Mouse (Mus musculus): Measurements from ENCODE around the gene Eif2b2.

The Eif2b2 gene

DNA sequence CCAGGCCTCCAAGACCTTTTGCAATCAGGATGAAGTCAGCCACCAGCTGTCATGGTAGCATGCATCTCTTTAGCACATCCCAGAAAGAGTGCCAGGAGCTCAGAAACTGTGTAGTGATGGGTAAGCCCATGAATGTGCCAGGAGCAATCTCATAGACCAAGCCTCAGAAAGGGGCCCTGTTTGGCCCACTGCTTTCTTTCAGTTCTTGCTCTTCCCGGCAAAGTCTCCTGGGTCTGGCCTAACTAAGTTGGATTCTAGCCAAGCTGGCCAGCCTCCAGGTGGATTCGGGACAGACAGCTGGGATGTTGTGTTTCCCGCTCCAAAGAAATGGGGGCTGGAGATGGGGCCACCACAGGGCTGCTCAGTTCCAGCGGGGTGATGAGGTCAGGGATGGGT lies 24.7 kb upstream of the Eif2b2 start:
- DNase-seq (ENCODE audit: low read depth): no peak

- DNase-seq (ENCODE audit: low read depth): no peak
Observed at GRCm38 (mm10) chr12:85195086-85195485, 24.2 kb upstream of the Eif2b2 start.

DNA sequence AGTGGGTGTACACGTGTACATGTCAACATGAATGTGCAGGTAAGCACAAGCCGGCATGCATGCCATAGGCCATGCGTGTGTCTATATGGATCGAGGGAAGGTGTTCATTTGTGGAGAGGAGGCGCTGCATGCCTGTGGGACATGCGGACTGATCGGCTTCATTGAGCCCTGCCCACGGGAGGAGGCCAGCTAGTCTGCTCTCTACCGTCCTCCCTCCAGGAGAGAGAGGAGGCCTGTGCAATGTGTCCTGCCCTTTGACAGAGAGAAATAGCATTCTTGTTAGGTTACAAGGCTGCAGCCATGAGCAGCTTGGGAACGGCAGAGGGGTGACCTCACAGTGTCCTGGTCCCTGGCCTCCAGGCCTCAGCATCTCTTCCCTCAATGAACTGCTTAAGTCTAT lies 23.1 kb upstream of the Eif2b2 start:
- no peak for DNase-seq (ENCODE audit: low read depth)

DNA sequence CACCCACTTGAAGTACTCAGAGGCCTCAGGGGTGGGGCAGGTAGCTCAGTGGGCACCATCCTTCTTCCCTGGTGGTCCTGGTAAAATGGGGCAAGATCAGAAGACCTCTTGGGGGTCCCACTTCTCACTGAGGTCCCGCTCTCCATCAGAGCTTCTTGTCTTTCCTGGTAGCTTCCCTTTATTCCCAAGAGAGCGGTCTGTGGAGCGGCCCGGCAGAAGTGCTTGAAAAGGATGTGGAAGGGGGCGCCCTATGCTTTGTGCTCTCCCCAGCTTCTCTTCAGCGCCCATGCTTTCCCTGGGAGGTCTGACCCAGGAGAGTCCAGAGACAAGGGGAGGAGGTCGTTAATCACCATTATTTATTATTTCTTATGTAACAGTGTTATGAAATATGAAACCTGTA lies 21.9 kb upstream of the Eif2b2 start:
- DNase-seq (ENCODE audit: low read depth): no peak

DNA sequence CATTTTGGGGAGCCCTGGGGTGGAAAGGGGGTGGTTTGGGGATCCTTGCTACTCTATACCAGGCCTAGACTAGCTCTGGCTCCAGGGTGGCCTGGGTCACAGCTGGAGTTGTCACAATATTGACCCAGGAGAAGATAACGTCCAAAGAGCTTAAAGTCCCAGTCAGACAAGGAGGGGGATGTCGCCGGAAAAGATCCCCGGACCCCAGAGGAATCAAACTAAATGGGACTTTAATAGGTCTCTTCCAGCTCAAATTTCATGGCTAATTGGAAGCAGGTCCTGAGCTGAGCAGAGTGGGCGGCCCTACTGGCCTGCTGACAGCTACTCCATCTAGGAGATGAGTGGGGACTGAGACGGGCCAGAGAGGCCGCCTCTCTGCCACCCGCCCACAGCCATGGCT lies 21.3 kb upstream of the Eif2b2 start:
- DNase-seq (ENCODE audit: low read depth): no peak

GRCm38 (mm10) chr12:85199954-85200353 lies 19.3 kb upstream of the Eif2b2 start:
- no peak for DNase-seq (ENCODE audit: low read depth)

DNA sequence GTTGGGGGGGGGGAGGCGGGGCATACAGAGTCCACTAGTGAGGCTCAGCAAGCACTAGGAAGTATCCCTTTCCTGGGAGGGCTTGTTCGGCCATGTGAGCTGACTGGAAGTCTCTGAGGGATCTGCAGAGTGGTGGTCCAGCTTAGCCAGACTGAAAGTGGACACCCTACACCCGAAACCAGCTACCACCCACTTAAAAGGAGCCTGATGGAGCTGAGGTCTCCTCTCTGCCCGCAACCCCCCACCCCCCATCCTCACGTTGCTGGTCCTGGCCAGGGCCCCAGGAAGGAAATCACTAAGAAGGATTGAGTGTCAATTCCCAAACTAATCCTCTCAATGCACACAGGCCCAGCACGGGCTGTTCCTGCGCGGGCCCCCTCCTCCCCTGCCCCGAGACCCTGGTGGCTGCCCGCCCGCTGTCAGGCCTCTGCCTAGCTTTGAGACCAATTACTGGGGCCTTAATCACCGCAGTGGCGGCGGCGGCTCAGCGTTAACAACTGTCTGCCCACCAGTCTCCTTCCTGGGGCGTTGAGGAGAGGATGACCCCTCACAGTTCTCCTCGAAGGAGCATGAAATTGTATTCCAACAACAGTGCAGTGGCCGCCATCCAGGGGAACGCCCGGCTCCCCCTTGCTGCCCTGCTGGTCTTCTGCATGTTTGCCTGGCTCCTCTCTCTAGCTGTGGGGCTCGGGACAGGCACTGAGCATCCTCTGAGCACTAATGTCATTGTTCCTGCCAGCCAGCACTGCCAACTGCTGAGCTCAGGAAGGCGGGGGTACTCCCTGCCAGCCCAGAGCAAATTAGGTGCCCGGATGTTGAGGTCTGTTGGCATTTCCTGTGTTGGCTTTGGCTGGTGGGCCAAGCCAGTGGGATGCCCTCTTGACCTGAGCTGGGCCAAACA lies 18.1 kb upstream of the Eif2b2 start:
- no peak for DNase-seq (ENCODE audit: low read depth)

DNA sequence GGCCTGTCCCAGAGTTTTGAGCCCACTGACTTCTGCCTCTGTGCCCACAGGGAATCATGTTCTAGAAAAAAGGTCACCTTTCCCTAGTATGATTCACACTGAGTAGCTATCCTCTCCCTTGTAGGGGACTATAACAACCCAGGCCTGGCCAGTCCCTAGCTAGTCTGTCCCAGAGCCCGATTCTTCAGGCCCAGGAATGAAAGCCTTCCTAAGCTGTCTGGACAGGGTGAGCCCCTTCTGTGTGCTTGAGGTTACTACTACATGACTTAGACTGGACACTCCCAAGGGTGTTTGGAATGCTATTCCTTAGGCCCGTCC lies 17.5 kb upstream of the Eif2b2 start:
- DNase-seq (ENCODE audit: low read depth): no peak

DNA sequence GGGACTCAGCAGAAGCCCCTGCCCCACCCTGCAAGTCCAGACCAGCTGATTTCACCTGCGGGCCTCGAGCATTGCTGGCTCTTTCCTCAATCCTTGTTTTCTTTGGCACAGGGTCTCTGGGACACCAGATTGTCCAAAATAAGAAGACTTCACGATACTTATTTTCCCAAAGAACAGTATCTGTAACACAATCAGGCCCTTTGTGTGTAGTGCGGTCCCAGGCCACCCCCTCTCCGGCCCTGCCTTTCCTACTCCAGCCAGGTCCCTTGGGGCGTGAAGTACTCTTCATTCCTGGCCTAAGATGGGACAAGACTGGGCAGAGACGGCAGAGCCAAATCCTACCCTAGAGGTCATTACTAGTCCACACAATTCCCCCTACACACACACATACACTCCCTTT lies 17.1 kb upstream of the Eif2b2 start:
- DNase-seq (ENCODE audit: low read depth): no peak

- no peak for DNase-seq (ENCODE audit: low read depth)
Observed at GRCm38 (mm10) chr12:85203699-85204098, 15.6 kb upstream of the Eif2b2 start.

DNA sequence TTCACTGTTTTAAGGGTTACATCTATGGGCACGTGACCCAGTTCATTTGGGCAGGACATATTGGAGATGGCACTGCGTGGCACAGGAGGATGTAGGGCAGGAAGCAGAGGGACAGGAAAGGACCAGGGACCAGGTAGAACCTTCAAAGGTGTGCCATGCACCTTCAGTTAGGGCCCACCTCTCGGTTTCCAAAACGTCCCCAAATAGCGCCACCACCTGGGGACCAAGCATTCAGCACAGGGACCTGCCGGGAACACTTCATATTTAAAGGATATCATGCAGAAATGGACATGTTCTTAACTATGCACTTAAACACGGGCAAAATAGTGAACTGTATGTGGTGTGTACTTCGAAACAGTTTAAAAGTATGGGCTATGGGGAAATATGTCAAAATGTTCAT lies 15.2 kb upstream of the Eif2b2 start:
- no peak for DNase-seq (ENCODE audit: low read depth)

DNA sequence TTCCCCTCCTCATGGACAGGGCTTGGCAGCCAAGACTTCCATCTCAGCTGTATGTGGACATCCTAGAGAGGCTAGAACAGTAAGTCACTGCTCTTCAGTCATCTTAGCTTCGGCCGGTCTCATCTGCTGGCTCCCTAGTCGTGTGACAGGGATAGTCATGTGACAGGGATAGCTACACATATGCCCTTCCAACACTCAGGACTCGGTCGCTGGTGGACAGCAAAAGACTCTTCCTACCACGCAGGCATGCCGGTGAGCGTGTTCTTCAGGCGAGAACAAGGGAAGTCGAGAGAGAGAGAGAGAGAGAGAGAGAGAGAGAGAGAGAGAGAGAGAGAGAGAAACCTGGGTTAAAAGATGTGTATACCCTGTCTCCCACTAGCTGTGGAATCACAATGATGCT lies 13.9 kb upstream of the Eif2b2 start:
- DNase-seq (ENCODE audit: low read depth): no peak

DNA sequence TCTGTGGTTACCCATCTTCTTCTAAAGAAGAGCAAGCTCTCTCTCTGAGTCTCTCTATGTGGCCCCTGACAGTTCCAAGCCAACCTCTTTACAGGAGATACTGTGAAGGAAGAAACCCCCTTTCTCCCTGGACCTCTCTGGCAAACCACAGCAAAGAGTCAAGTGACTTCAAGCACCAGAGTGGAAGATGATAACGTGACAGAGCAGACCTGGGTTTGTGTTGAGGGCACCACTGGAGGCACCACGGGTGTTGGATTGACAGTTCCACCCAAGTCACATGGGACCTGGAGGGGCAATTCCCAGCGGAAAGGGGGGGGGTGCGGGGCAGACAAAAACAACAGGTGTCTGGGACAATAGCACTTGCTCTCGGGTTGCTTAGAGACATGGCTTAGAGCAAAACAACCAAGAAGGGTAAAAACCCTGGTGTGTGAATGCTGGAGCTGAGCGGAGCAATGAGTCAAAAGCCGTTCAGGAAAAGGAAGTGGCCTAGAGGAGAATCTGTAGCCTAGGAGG lies 10.5 kb upstream of the Eif2b2 start:
- DNase-seq (ENCODE audit: low read depth): no peak

- no peak for DNase-seq (ENCODE audit: low read depth)
Observed at GRCm38 (mm10) chr12:85215031-85215430, 4.2 kb upstream of the Eif2b2 start.

DNA sequence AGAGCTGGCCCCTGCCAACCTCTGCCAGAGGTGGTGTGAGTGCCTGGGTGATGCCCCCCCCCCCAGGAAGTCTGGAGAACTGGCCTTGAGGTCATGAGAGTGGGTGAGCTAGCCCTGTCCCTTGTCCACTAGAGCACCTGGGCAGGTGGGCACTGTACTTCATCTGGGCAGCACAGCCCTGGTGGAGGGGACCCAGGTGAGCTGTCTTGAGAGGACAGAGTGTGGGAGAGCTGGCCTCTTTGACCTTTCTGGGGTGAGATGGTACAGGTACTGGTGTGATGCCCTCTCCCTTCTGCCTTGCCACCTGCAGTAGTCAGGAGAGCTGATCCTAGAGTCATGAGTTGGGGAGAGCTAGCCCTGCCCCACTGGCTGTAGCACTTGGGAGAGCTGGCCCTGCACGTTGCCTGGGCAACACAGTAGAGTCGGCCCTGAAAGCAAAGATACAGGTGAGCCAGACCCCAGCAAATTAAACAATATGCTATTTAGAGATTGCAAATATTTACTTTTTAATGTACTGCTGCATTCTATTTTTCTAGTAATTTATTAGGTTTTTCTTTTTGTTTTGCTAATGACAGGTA lies 1.5 kb upstream of the Eif2b2 start:
- no peak for DNase-seq (ENCODE audit: low read depth)

GRCm38 (mm10) chr12:85219905-85220290 lies 617 bp downstream of the Eif2b2 start:
- DNase-seq (ENCODE audit: low read depth): peak; percentile 75

DNA sequence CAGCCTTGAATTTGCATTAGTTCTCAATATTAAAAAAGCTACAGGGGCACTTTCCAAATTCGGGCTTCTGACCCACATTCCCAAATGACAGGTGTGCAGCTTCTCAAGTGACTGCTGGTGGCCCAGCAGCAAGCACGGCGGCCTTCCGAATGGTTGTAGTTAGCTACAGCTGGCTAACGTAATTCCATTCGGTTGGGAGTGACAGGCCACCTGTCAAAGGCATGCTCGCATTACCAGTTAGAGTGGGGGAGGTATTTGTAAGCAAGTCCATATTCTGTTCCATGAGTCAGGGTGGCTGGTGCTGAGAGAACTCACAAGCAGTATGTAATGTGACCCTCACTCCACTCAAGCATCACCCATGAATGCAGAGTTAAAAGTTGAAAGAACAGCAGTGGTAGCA lies 7.9 kb downstream of the Eif2b2 start:
- no peak for DNase-seq (ENCODE audit: low read depth)

DNA sequence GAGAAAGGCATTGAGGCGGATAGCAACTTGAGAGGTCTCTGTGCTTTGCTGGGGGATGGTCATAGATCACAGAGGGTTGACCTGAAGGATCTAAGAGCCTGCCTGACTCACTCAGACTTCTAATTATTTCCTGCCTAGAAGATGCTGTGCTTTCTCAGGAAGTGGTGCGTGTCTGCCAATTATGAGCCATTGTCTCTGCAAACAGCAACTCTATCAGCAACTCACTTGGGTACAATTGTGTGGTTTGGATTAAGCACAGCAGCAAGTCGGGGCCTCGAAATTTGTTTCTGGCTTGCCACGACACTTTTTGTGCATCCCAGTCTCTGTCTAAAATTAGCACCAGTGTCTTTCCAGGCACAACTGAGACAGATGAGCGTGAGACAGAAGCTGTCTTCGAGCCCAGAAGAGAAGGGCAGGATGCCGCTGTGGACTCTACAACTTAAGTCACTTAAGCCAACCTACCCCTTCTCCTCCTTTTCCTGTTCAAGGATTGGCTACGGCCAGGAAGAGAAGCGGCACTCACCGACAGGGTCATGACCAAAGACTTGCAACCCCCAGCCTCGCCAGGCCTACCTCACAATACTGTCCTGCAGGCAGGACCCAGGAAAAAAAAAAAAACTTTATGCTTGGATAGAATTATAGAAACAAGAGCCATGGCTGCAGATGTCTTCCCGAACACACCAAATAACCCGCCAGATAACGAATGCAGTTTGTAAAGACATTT lies 8.8 kb downstream of the Eif2b2 start:
- no peak for DNase-seq (ENCODE audit: low read depth)

- DNase-seq (ENCODE audit: low read depth): no peak
Observed at GRCm38 (mm10) chr12:85233376-85234358, 14.4 kb downstream of the Eif2b2 start.

DNA sequence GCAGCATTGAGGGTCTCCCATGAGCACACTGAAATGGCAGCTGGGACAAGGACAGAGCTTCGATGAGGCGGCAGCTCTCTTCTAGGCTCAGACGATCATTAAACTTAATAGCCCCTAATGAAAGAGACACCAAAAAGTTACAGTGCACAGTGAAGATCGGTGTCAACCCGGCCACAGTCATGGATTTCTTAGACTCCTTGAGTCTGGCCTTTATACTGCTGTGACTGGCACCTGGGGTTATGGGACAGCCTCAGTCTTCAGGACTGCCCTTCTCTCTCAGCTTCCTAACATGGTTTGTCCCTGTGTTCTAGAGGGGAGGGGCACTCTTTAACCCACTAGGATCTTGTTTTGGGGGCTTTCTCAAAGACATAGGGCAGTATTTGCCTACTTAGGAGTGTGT lies 18.3 kb downstream of the Eif2b2 start:
- no peak for DNase-seq (ENCODE audit: low read depth)

DNA sequence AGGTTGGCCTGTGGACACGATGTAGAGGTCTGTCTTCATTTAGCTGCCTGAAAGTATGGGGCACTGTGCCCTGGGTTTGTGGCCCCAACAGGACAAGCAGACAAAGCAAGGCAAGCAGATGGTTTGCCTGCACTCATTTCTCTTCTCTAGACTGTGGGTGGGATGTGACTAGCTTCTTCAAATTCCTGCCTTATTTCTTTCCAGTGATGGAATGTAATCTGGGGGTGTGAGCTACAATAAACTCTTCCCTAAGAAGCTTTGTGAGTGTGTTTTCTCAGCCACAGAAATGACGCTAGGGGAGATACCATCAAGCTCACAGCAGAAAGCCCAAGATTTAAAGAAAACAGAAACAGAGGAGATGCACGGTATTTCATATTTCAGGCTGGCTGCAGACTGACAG lies 32.8 kb downstream of the Eif2b2 start:
- no peak for DNase-seq (ENCODE audit: low read depth)

All from naive thymus-derived CD4-positive, alpha-beta T cell, adult 2 months (primary cell).